16 mouse cellular contexts compared by ENCODE assay signal in genomic region chr16:4153121-4153520, GRCm38 (mm10).
"Had no signal": no experiment of that assay in that cellular context is flagged by ENCODE, and none has a peak within 500 bp of the region (broad histone marks: within the 10 kb centered on the region; RNA-seq: fewer than 3 reads in every experiment).

No protein-coding gene starts in this region.

- H3K27ac ChIP-seq: lung, embryonic 15.5 days; macrophage; midbrain, embryonic 13.5 days; midbrain, embryonic 15.5 days; neural tube, embryonic 12.5 days; stomach, embryonic 15.5 days; stomach, postnatal 0 days had no signal

- H3K4me2 ChIP-seq: lung, embryonic 15.5 days; midbrain, embryonic 11.5 days; midbrain, embryonic 13.5 days; midbrain, embryonic 15.5 days; neural tube, embryonic 12.5 days; stomach, embryonic 15.5 days had no signal

- H3K9ac ChIP-seq: lung, embryonic 15.5 days; midbrain, embryonic 13.5 days; midbrain, embryonic 15.5 days; neural tube, embryonic 12.5 days; stomach, embryonic 15.5 days had no signal

- H3K4me1 ChIP-seq: lung, embryonic 15.5 days; neural tube, embryonic 12.5 days; stomach, embryonic 15.5 days had no signal

- H3K4me3 ChIP-seq: lung, embryonic 15.5 days; megakaryocyte, embryonic 14.5 days; midbrain, embryonic 13.5 days; midbrain, embryonic 15.5 days; neural tube, embryonic 12.5 days; stomach, embryonic 15.5 days had no signal

- H3K9me3 ChIP-seq: lung, embryonic 15.5 days; megakaryocyte, embryonic 14.5 days; midbrain, embryonic 13.5 days; midbrain, embryonic 15.5 days; neural tube, embryonic 12.5 days; stomach, embryonic 15.5 days had no signal

- H3K36me3 ChIP-seq: midbrain, embryonic 15.5 days had no signal

- H3K27me3 ChIP-seq: lung, embryonic 15.5 days; megakaryocyte, embryonic 14.5 days; midbrain, embryonic 13.5 days; midbrain, embryonic 15.5 days; neural tube, embryonic 12.5 days; stomach, embryonic 15.5 days had no signal

- DNase-seq: lung, postnatal 14 days; lung, postnatal 36 days; right cerebral cortex, postnatal 14 days; thymus, adult 2 months; thymus, postnatal 25 days; thymus, postnatal 4 days had no signal

- ATAC-seq: lung, postnatal 0 days; midbrain, embryonic 13.5 days; midbrain, embryonic 15.5 days had no signal
